Mouse (Mus musculus): ENCODE results near the gene Scn2b. TPM values are rescaled to one million over a fixed set of nuclear protein-coding genes. Genes with fewer than 3 reads are reported as not detected.

The Scn2b gene
- total and polyA plus RNA-seq, 3 experiments: 0.07 TPM; not detected in 2

GRCm38 (mm10) chr9:45121769-45122168 lies 4.2 kb downstream of the Scn2b start:
- Histone ChIP-seq H3K4me1 (ENCODE audit: control insufficient read depth in 1 of 2, insufficient read depth in 2 of 2) (peaks cover 8 to 34% of the 10 kb centered on the region in 2 experiments), H3K27ac (ENCODE audit: insufficient read depth, low read depth) (no peak overlapping the region), H3K4me3 (replicated peaks in 1 of 3; ENCODE audit: low read depth in 2 of 3, low read length in 2 of 3, poor library complexity in 1 of 3) (no peak overlapping the region), H3K79me2 (replicated peaks; ENCODE audit: control insufficient read depth, extremely low read depth, insufficient read depth, poor library complexity, severe bottlenecking) (no peaks in the 10 kb centered on the region), H3K4me2 (ENCODE audit: insufficient read depth, low read depth, poor library complexity, severe bottlenecking) (peak overlapping the region; percentile 88), H3K36me3 (replicated peaks in 1 of 2; ENCODE audit: control insufficient read depth in 1 of 2, insufficient read depth in 1 of 2, low read length in 1 of 2) (no peaks in the 10 kb centered on the region), H3K9me3 (replicated peaks; ENCODE audit: low read length) (no peaks in the 10 kb centered on the region), H3K9ac (ENCODE audit: insufficient read depth, low read depth) (no peak overlapping the region), H3K27me3 (replicated peaks) (peaks cover 56% of the 10 kb centered on the region)
- peak; percentile 86 for DNase-seq (ENCODE audit: extremely low read depth)
- dilution Hi-C loops (cut with MboI; ENCODE audit: extremely low pct_ligation_motif_present, extremely low pct_unique_long_range_greater_than_20kb, low sequenced_read_pairs) (no loop called here), in situ Hi-C loops (cut with MboI; ENCODE audit: low pct_ligation_motif_present, low pct_unique_long_range_greater_than_20kb, low sequenced_read_pairs) (no loop called here)
- TF ChIP-seq BHLHE40 (IDR thresholded peaks at IDR 0.05; ENCODE audit: low read depth, low read length): peak; percentile 52
- no peak for TF ChIP-seq RCOR1 (conservative IDR thresholded peaks at IDR 0.05; ENCODE audit: low read depth, low read length)
- TF ChIP-seq MAZ (IDR thresholded peaks at IDR 0.05; ENCODE audit: low read depth, low read length): no peak
- no peak for TF ChIP-seq ETS1 (conservative IDR thresholded peaks at IDR 0.05; ENCODE audit: low read depth, low read length)
- TF ChIP-seq NRF1 (IDR thresholded peaks at IDR 0.05; ENCODE audit: low read depth, low read length): no peak
- TF ChIP-seq HCFC1 (IDR thresholded peaks at IDR 0.05; ENCODE audit: low read depth, low read length): no peak
- TF ChIP-seq MAX (IDR thresholded peaks at IDR 0.05; ENCODE audit: low read length): peak; percentile 89
- 0 out of 2 replicates have a peak, but pooled peaks have one; percentile 9 for TF ChIP-seq ZNF384 (IDR thresholded peaks at IDR 0.05; ENCODE audit: low read depth, low read length)
- TF ChIP-seq ELF1 (IDR thresholded peaks at IDR 0.05; ENCODE audit: low read depth, low read length): no peak
- TF ChIP-seq JUN (IDR thresholded peaks at IDR 0.05; ENCODE audit: insufficient read depth, low read depth, low read length): no peak
- no peak for TF ChIP-seq POLR2A (IDR thresholded peaks at IDR 0.05; ENCODE audit: low read depth, low read length)
- no peak for TF ChIP-seq CHD1 (IDR thresholded peaks at IDR 0.05; ENCODE audit: low read depth, low read length)
- no peak for TF ChIP-seq PAX5 (IDR thresholded peaks at IDR 0.05; ENCODE audit: low read length)
- peak; percentile 31; the same call in 1 of the 2 replicates for TF ChIP-seq NELFE (IDR thresholded peaks at IDR 0.05; ENCODE audit: low read depth, low read length)
- peak; percentile 49; the same call in 1 of the 2 replicates for TF ChIP-seq MXI1 (IDR thresholded peaks at IDR 0.05; ENCODE audit: low read depth, low read length)
- TF ChIP-seq CHD2 (IDR thresholded peaks at IDR 0.05; ENCODE audit: low read length): no peak
- no peak for TF ChIP-seq KAT2A (IDR thresholded peaks at IDR 0.05; ENCODE audit: insufficient replicate concordance, low read length)
- TF ChIP-seq MYC (IDR thresholded peaks at IDR 0.05; ENCODE audit: low read depth, low read length): peak; percentile 88
- no peak for TF ChIP-seq USF1 (IDR thresholded peaks at IDR 0.05; ENCODE audit: low read depth, low read length)
- TF ChIP-seq E2F4 (IDR thresholded peaks at IDR 0.05; ENCODE audit: insufficient replicate concordance, low read depth, low read length): no peak
- TF ChIP-seq MEF2A (IDR thresholded peaks at IDR 0.05; ENCODE audit: borderline replicate concordance, low read depth, low read length): no peak
- no peak for TF ChIP-seq SIN3A (IDR thresholded peaks at IDR 0.05; ENCODE audit: low read length)
- no peak for TF ChIP-seq MAFK (IDR thresholded peaks at IDR 0.05; ENCODE audit: insufficient replicate concordance, low read length)
- no peak for TF ChIP-seq TCF12 (IDR thresholded peaks at IDR 0.05; ENCODE audit: low read depth, low read length)
- no peak for TF ChIP-seq EP300 (IDR thresholded peaks at IDR 0.05; ENCODE audit: low read length)
- no peak for TF ChIP-seq UBTF (IDR thresholded peaks at IDR 0.05; ENCODE audit: low read depth, low read length)
- no peak for TF ChIP-seq GABPA (IDR thresholded peaks at IDR 0.05; ENCODE audit: insufficient replicate concordance, low read depth, low read length)
- TF ChIP-seq TBP (conservative IDR thresholded peaks at IDR 0.05; ENCODE audit: low read depth, low read length): no peak
- no peak for TF ChIP-seq ZMIZ1 (IDR thresholded peaks at IDR 0.05; ENCODE audit: low read depth, low read length)
- TF ChIP-seq IRF4 (IDR thresholded peaks at IDR 0.05; ENCODE audit: low read depth, low read length): peak; percentile 39; the same call in 1 of the 2 replicates
- peak; percentile 92 for TF ChIP-seq SMC3 (IDR thresholded peaks at IDR 0.05; ENCODE audit: low read depth, low read length)
- no peak for TF ChIP-seq USF2 (conservative IDR thresholded peaks at IDR 0.05; ENCODE audit: low read depth, low read length)
- TF ChIP-seq RAD21 (IDR thresholded peaks at IDR 0.05; ENCODE audit: low read depth, low read length): peak; percentile 84
- no peak for TF ChIP-seq ZKSCAN1 (IDR thresholded peaks at IDR 0.05; ENCODE audit: borderline replicate concordance, low read depth, low read length)
- TF ChIP-seq CTCF (conservative IDR thresholded peaks at IDR 0.05 in 1 of 2, IDR thresholded peaks at IDR 0.05 in 1 of 2; ENCODE audit: low read depth in 2 of 2, low read length in 2 of 2): peak; percentile 72 to 94
- TF ChIP-seq POLR2AphosphoS2 (IDR thresholded peaks at IDR 0.05; ENCODE audit: low read depth, low read length): no peak
- TF ChIP-seq JUND (conservative IDR thresholded peaks at IDR 0.05; ENCODE audit: low read depth, low read length): no peak
- TF ChIP-seq ZC3H11A (IDR thresholded peaks at IDR 0.05; ENCODE audit: low read depth, low read length): peak; percentile 10; the same call in 1 of the 2 replicates

Data from CH12.LX (cell line).